Mouse (Mus musculus): ENCODE data around the gene Sparcl1. TPM values are rescaled to one million over a fixed set of nuclear protein-coding genes. Genes with fewer than 3 reads are reported as not detected.
A peak's percentile ranks its signal among the peaks of the same experiment; 100 is the strongest.

Gene Sparcl1
- polyA plus RNA-seq, 1 experiment: not detected

- Histone ChIP-seq H3K79me2 (ENCODE audit: control insufficient read depth, insufficient read depth) (no peaks in the 10 kb centered on the region), H3K4me3 (ENCODE audit: insufficient read depth, poor library complexity, severe bottlenecking) (no peak overlapping the region), H3K36me3 (ENCODE audit: control insufficient read depth, insufficient read depth) (peaks cover 59% of the 10 kb centered on the region), H3ac (ENCODE audit: control insufficient read depth, insufficient read length, low read depth) (no peak overlapping the region), H3K79me3 (ENCODE audit: low read depth) (no peaks in the 10 kb centered on the region), H3K27me3 (ENCODE audit: control insufficient read depth, insufficient read depth, insufficient read length) (no peaks in the 10 kb centered on the region)
- TF ChIP-seq CTCF (IDR thresholded peaks at IDR 0.05; ENCODE audit: control insufficient read depth, insufficient read depth, insufficient read length) (no peak), MAX (IDR thresholded peaks at IDR 0.05) (no peak), FOSL1 (IDR thresholded peaks at IDR 0.05; ENCODE audit: insufficient read depth, low read length, poor library complexity, severe bottlenecking) (no peak), MYOG (IDR thresholded peaks at IDR 0.05; ENCODE audit: control insufficient read depth, extremely low read depth, insufficient read length) (no peak), MYOD1 (IDR thresholded peaks at IDR 0.05; ENCODE audit: control insufficient read depth, insufficient read length, low read depth) (no peak), USF1 (IDR thresholded peaks at IDR 0.05; ENCODE audit: low read depth) (no peak), CEBPB (IDR thresholded peaks at IDR 0.05; ENCODE audit: low read depth) (no peak)
Observed at GRCm38 (mm10) chr5:104060429-104060828, 53.1 kb downstream of the Sparcl1 start.

GRCm38 (mm10) chr5:104059628-104060027 lies 53.9 kb downstream of the Sparcl1 start:
- H3K36me3 ChIP-seq (ENCODE audit: control insufficient read depth, insufficient read depth): peaks cover 55% of the 10 kb centered on the region
- TF ChIP-seq MYOG (IDR thresholded peaks at IDR 0.05; ENCODE audit: control insufficient read depth, extremely low read depth, insufficient read length) (no peak), USF1 (IDR thresholded peaks at IDR 0.05; ENCODE audit: low read depth) (no peak), MYOD1 (IDR thresholded peaks at IDR 0.05; ENCODE audit: control insufficient read depth, insufficient read length, low read depth) (no peak), MAX (IDR thresholded peaks at IDR 0.05) (no peak), CTCF (IDR thresholded peaks at IDR 0.05; ENCODE audit: control insufficient read depth, insufficient read depth, insufficient read length) (no peak), CEBPB (IDR thresholded peaks at IDR 0.05; ENCODE audit: low read depth) (no peak), FOSL1 (IDR thresholded peaks at IDR 0.05; ENCODE audit: insufficient read depth, low read length, poor library complexity, severe bottlenecking) (no peak)
- no peaks in the 10 kb centered on the region for H3K27me3 ChIP-seq (ENCODE audit: control insufficient read depth, insufficient read depth, insufficient read length)

GRCm38 (mm10) chr5:104058021-104058420 lies 55.5 kb downstream of the Sparcl1 start:
- peaks cover 47% of the 10 kb centered on the region for H3K36me3 ChIP-seq (ENCODE audit: control insufficient read depth, insufficient read depth)
- H3ac ChIP-seq (ENCODE audit: control insufficient read depth, insufficient read length, low read depth): no peak overlapping the region
- H3K27me3 ChIP-seq (ENCODE audit: control insufficient read depth, insufficient read depth, insufficient read length): no peaks in the 10 kb centered on the region
- no peaks in the 10 kb centered on the region for H3K79me3 ChIP-seq (ENCODE audit: low read depth)
- TF ChIP-seq CTCF (IDR thresholded peaks at IDR 0.05; ENCODE audit: control insufficient read depth, insufficient read depth, insufficient read length) (peak; percentile 48), MYOD1 (IDR thresholded peaks at IDR 0.05; ENCODE audit: control insufficient read depth, insufficient read length, low read depth) (no peak), MYOG (IDR thresholded peaks at IDR 0.05; ENCODE audit: control insufficient read depth, extremely low read depth, insufficient read length) (no peak)
- H3K79me2 ChIP-seq (ENCODE audit: control insufficient read depth, insufficient read depth): peaks cover 9% of the 10 kb centered on the region
- no peak overlapping the region for H3K4me3 ChIP-seq (ENCODE audit: insufficient read depth, poor library complexity, severe bottlenecking)

More at GRCm38 (mm10) chr5:104059628-104060027, 53.9 kb downstream of the Sparcl1 start:
- Histone ChIP-seq H3K4me3 (ENCODE audit: insufficient read depth, poor library complexity, severe bottlenecking) (no peak overlapping the region), H3K79me3 (ENCODE audit: low read depth) (no peaks in the 10 kb centered on the region), H3ac (ENCODE audit: control insufficient read depth, insufficient read length, low read depth) (no peak overlapping the region), H3K79me2 (ENCODE audit: control insufficient read depth, insufficient read depth) (no peaks in the 10 kb centered on the region)

- no peak for TF ChIP-seq MYOD1 (IDR thresholded peaks at IDR 0.05; ENCODE audit: control insufficient read depth, insufficient read length, low read depth)
- peak; percentile 24 for TF ChIP-seq FOSL1 (IDR thresholded peaks at IDR 0.05; ENCODE audit: insufficient read depth, low read length, poor library complexity, severe bottlenecking)
- peak; percentile 90 for TF ChIP-seq USF1 (IDR thresholded peaks at IDR 0.05; ENCODE audit: low read depth)
- TF ChIP-seq CTCF (IDR thresholded peaks at IDR 0.05; ENCODE audit: control insufficient read depth, insufficient read depth, insufficient read length): no peak
- TF ChIP-seq MYOG (IDR thresholded peaks at IDR 0.05; ENCODE audit: control insufficient read depth, extremely low read depth, insufficient read length): no peak
- TF ChIP-seq MAX (IDR thresholded peaks at IDR 0.05): peak; percentile 74
- TF ChIP-seq CEBPB (IDR thresholded peaks at IDR 0.05; ENCODE audit: low read depth): peak; percentile 70
- no peaks in the 10 kb centered on the region for H3K79me3 ChIP-seq (ENCODE audit: low read depth)
- no peak overlapping the region for H3ac ChIP-seq (ENCODE audit: control insufficient read depth, insufficient read length, low read depth)
- H3K27me3 ChIP-seq (ENCODE audit: control insufficient read depth, insufficient read depth, insufficient read length): no peaks in the 10 kb centered on the region
- no peak overlapping the region for H3K4me3 ChIP-seq (ENCODE audit: insufficient read depth, poor library complexity, severe bottlenecking)
- H3K36me3 ChIP-seq (ENCODE audit: control insufficient read depth, insufficient read depth): peaks cover 49% of the 10 kb centered on the region
- H3K79me2 ChIP-seq (ENCODE audit: control insufficient read depth, insufficient read depth): peaks cover 17% of the 10 kb centered on the region
Observed at GRCm38 (mm10) chr5:104056295-104056694, 57.2 kb downstream of the Sparcl1 start.

- H3K79me3 ChIP-seq (ENCODE audit: low read depth): no peaks in the 10 kb centered on the region
- H3K36me3 ChIP-seq (ENCODE audit: control insufficient read depth, insufficient read depth): peaks cover 52% of the 10 kb centered on the region
Observed at GRCm38 (mm10) chr5:104055816-104056215, 57.7 kb downstream of the Sparcl1 start.

GRCm38 (mm10) chr5:104054938-104055337 lies 58.6 kb downstream of the Sparcl1 start:
- Histone ChIP-seq H3K4me3 (ENCODE audit: insufficient read depth, poor library complexity, severe bottlenecking) (no peak overlapping the region), H3K79me3 (ENCODE audit: low read depth) (peaks cover 5% of the 10 kb centered on the region), H3K27me3 (ENCODE audit: control insufficient read depth, insufficient read depth, insufficient read length) (no peaks in the 10 kb centered on the region), H3ac (ENCODE audit: control insufficient read depth, insufficient read length, low read depth) (no peak overlapping the region), H3K36me3 (ENCODE audit: control insufficient read depth, insufficient read depth) (peaks cover 54% of the 10 kb centered on the region), H3K79me2 (ENCODE audit: control insufficient read depth, insufficient read depth) (peaks cover 23% of the 10 kb centered on the region)
- TF ChIP-seq MAX (IDR thresholded peaks at IDR 0.05): no peak
- TF ChIP-seq MYOG (IDR thresholded peaks at IDR 0.05; ENCODE audit: control insufficient read depth, extremely low read depth, insufficient read length): no peak
- no peak for TF ChIP-seq USF1 (IDR thresholded peaks at IDR 0.05; ENCODE audit: low read depth)
- no peak for TF ChIP-seq MYOD1 (IDR thresholded peaks at IDR 0.05; ENCODE audit: control insufficient read depth, insufficient read length, low read depth)

More at GRCm38 (mm10) chr5:104055816-104056215, 57.7 kb downstream of the Sparcl1 start:
- H3K4me3 ChIP-seq (ENCODE audit: insufficient read depth, poor library complexity, severe bottlenecking): no peak overlapping the region
- TF ChIP-seq FOSL1 (IDR thresholded peaks at IDR 0.05; ENCODE audit: insufficient read depth, low read length, poor library complexity, severe bottlenecking) (no peak), CTCF (IDR thresholded peaks at IDR 0.05; ENCODE audit: control insufficient read depth, insufficient read depth, insufficient read length) (no peak), USF1 (IDR thresholded peaks at IDR 0.05; ENCODE audit: low read depth) (no peak), MAX (IDR thresholded peaks at IDR 0.05) (no peak), MYOG (IDR thresholded peaks at IDR 0.05; ENCODE audit: control insufficient read depth, extremely low read depth, insufficient read length) (no peak), MYOD1 (IDR thresholded peaks at IDR 0.05; ENCODE audit: control insufficient read depth, insufficient read length, low read depth) (no peak), CEBPB (IDR thresholded peaks at IDR 0.05; ENCODE audit: low read depth) (no peak)
- peaks cover 17% of the 10 kb centered on the region for H3K79me2 ChIP-seq (ENCODE audit: control insufficient read depth, insufficient read depth)
- no peak overlapping the region for H3ac ChIP-seq (ENCODE audit: control insufficient read depth, insufficient read length, low read depth)
- no peaks in the 10 kb centered on the region for H3K27me3 ChIP-seq (ENCODE audit: control insufficient read depth, insufficient read depth, insufficient read length)

Data from C2C12 (cell line).